Mouse (Mus musculus) hindbrain, embryonic 12.5 days (tissue): ENCODE measurements around the gene Tshz2. TPM values are rescaled to one million over a fixed set of nuclear protein-coding genes. Genes with fewer than 3 reads are reported as not detected.

Source experiments
- ATAC-seq: fragments of 200-750 bp; cut with Nextera tagmentation; 2 replicates; pipeline ENCODE4 v1.8.0; 2017; ENCODE audit warnings: moderate TSS enrichment; ENCODE audit not compliant: low FRiP score
- H3K27ac ChIP-seq: fragments of 300-500 bp; sonication (generic); 2 replicates; pipeline ENCODE4 v1.5.1; 2016; ENCODE audit warnings: mild to moderate bottlenecking
- H3K27me3 ChIP-seq: fragments of 300-500 bp; sonication (generic); 2 replicates; pipeline ENCODE4 v1.6.1; 2016; ENCODE audit warnings: mild to moderate bottlenecking
- H3K36me3 ChIP-seq: fragments of 300-500 bp; sonication (generic); 2 replicates; pipeline ENCODE4 v1.6.1; 2016; ENCODE audit warnings: mild to moderate bottlenecking
- H3K4me1 ChIP-seq: fragments of 300-500 bp; sonication (generic); 2 replicates; pipeline ENCODE4 v1.6.1; 2016
- H3K4me2 ChIP-seq: fragments of 300-500 bp; sonication (generic); replicated peaks from 2 replicates; pipeline ENCODE4 v1.6.1; 2016; ENCODE audit warnings: mild to moderate bottlenecking
- H3K4me3 ChIP-seq: fragments of 300-500 bp; sonication (generic); 2 replicates; pipeline ENCODE4 v1.5.1; 2016; ENCODE audit warnings: mild to moderate bottlenecking
- H3K9ac ChIP-seq: fragments of 300-500 bp; sonication (generic); 2 replicates; pipeline ENCODE4 v1.6.1; 2016; ENCODE audit warnings: mild to moderate bottlenecking, moderate library complexity
- H3K9me3 ChIP-seq: fragments of 300-500 bp; sonication (generic); replicated peaks from 2 replicates; pipeline ENCODE4 v1.6.1; 2016; ENCODE audit warnings: mild to moderate bottlenecking
- WGBS: fragments of 180-500 bp; shearing (Covaris S2); methylation state at CpG from one replicate; pipeline ENCODE4 v1.1.7; 2016; 5-methylcytosine and 5-hydroxymethylcytosine counted together
- polyA plus RNA-seq: library from polyadenylated mRNA; unstranded; fragments of >200 nt; fragmentation: Nextera tagmentation; extraction: Ambion mirVana; gene quantifications from 2 replicates; pipeline ENCODE4 v1.2.1, GENCODE M21; 2016

The Tshz2 gene
- polyA plus RNA-seq, 1 experiment from 2014 or later: 19.3 TPM

DNA sequence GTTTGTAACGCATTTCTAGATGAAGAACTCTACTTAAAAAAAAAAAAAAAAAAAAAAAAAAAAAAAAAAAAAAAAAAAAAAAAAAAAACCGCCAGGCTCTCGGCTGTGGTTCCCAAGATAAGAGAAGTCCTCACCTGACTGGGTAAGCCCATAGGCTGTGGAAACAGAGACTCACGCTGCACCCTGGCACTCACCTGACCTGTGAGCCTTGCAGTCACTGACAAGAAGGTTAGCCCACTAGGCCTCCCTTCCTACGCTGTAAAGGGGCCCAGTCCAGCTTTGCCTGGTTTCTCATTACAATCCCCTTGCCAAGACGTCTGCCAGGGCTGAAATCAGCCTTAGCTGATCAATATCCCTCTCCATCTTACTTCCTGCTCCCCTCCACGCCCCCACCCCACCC lies 46.5 kb downstream of the Tshz2 start:
- Histone ChIP-seq H3K27ac (no peak overlapping the region), H3K36me3 (no peaks in the 10 kb centered on the region), H3K27me3 (no peaks in the 10 kb centered on the region), H3K9ac (no peak overlapping the region), H3K4me1 (peaks cover 17% of the 10 kb centered on the region), H3K9me3 (no peaks in the 10 kb centered on the region), H3K4me3 (no peak overlapping the region), H3K4me2 (no peak overlapping the region)
- 65% methylated on average over 7 of the region's 7 CpGs for WGBS
- ATAC-seq: no peak

DNA sequence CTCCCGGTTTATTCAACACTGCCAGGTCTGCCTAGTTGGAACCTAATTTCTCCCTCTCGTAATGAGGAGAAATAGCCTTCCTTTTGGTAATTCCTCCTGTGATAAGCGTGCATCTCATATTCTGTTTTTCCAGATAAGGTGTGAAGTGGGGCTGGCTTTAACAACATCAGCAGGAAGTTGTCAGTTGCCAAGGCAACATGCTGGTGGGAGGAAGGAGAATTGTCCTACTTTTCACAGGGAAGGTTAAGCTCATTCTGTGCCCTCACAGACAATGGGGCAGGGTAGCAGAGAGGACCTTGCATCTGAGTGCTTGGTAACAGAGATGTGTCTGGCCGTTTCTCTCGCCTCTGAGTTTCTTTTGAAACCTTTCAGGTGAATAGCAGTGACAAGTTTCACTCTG lies 47.1 kb downstream of the Tshz2 start:
- Histone ChIP-seq H3K4me2 (no peak overlapping the region), H3K27me3 (no peaks in the 10 kb centered on the region), H3K9ac (0 out of 2 replicates have a peak overlapping the region, but pooled peaks have one; percentile 4), H3K4me3 (no peak overlapping the region), H3K9me3 (no peaks in the 10 kb centered on the region), H3K4me1 (peaks cover 19% of the 10 kb centered on the region), H3K36me3 (no peaks in the 10 kb centered on the region), H3K27ac (0 out of 2 replicates have a peak overlapping the region, but pooled peaks have one; percentile 3)
- WGBS: 52% methylated on average over 5 of the region's 5 CpGs
- ATAC-seq: no peak

DNA sequence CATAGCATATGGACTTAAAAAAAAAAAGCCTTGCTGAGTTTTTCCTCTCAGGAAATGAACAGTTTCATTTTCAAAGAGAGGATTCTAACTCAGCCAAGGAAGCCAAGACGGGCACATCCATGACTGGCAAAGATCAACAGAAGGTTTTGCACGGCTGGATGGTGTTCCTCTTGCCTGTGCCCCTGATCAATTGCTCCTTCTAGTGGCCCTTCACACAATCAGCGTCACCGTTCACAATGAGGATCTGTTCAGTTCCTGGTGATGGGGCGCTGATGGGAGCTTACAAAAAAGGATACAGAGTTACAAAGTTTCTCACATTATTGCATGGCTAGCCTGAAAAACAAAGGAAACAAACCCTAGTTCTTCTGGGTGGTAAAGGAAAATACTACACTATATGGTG lies 52.4 kb downstream of the Tshz2 start:
- Histone ChIP-seq H3K27me3 (no peaks in the 10 kb centered on the region), H3K27ac (no peak overlapping the region), H3K36me3 (no peaks in the 10 kb centered on the region), H3K4me1 (peaks cover 6% of the 10 kb centered on the region), H3K9ac (no peak overlapping the region), H3K4me3 (no peak overlapping the region), H3K4me2 (no peak overlapping the region), H3K9me3 (no peaks in the 10 kb centered on the region)
- ATAC-seq: no peak
- WGBS: 49% methylated on average over 5 of the region's 5 CpGs

DNA sequence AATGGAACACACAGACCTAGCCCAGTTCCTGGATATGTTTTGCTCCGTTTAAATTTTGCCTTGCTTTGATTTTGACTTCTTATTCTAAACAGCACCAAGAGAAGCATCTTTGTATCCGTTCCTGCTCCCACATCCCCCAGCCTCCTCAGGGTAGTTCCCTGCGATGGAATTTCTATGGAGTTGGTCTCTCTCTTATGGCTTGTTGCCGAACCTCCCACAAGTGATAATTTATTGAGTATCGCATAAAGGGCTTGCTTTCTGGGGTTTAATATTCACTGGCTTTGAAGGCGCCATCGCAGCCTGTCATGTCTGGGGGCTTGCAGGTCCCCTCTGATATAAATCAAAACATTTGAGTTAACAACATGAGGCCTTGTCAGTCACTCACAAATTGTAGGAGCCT lies 52.9 kb downstream of the Tshz2 start:
- H3K4me1 ChIP-seq: peaks cover 3% of the 10 kb centered on the region; the same call in 1 of the 2 replicates
- no peak overlapping the region for H3K27ac ChIP-seq
- H3K4me2 ChIP-seq: no peak overlapping the region
- no peaks in the 10 kb centered on the region for H3K36me3 ChIP-seq
- no peak overlapping the region for H3K9ac ChIP-seq
- no peaks in the 10 kb centered on the region for H3K9me3 ChIP-seq
- H3K27me3 ChIP-seq: no peaks in the 10 kb centered on the region
- 83% methylated on average over 7 of the region's 7 CpGs for WGBS
- H3K4me3 ChIP-seq: no peak overlapping the region
- ATAC-seq: no peak

DNA sequence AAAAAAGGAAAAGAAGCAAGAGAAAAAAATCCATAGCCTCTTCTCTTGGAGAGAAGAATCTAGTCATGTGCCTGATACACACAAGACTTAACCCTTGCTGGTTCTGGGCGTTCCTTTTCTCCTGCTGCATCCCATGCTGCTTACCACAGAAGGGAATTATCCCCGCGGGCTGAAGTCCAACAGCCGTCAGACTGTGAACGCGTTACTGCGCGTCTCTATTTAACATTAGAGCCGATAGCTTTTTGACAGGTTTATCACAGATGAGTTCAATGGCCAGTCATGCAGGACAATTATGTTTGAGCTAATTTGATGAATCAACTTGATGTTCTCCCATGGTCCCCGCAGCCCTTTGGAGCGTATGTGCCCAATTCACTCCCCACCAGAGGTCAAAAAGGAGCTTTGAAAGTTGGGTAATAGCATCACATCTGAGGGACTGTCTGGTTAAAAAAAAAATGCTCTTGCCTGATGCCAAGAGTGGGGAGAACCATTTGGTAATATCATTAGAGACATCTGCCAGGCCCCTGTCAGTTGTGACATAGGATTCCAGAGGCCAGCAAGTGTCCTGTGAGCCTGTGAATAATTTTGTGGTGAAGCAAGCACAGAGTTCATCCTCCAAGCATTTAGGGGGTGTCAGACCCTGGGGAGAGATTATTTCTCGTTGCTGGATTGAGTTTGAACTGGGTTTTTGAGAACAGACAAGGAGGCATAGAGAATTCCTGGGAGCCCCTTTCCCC lies 54.1 kb downstream of the Tshz2 start:
- Histone ChIP-seq H3K27ac (no peak overlapping the region), H3K36me3 (no peaks in the 10 kb centered on the region), H3K27me3 (no peaks in the 10 kb centered on the region), H3K4me3 (no peak overlapping the region), H3K4me1 (peaks cover 3% of the 10 kb centered on the region; the same call in 1 of the 2 replicates), H3K4me2 (no peak overlapping the region), H3K9ac (no peak overlapping the region), H3K9me3 (no peaks in the 10 kb centered on the region)
- no peak for ATAC-seq
- WGBS: 66% methylated on average over 12 of the region's 12 CpGs

DNA sequence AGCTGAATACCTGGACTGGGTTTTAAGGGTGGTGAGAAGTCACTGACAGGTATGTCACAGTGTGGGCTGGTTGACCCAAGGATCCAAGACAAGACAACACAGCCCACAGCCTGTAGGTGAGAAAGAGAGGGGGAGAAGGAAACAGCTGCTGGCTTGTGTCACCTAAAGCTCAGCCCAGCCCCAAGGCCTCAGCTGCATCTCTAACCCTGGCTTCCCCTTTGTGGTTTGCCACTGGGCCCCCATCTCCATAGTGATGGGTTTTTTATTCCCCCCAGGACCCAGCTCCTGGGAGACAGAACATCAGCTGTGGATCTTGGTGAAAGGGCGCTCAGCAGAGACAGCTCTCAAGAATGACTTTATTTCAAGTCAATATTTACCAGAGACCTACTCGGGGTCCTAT lies 57.2 kb downstream of the Tshz2 start:
- ATAC-seq: no peak
- no peaks in the 10 kb centered on the region for H3K27me3 ChIP-seq
- H3K9me3 ChIP-seq: no peaks in the 10 kb centered on the region
- H3K27ac ChIP-seq: no peak overlapping the region
- H3K4me1 ChIP-seq: peaks cover 2% of the 10 kb centered on the region; the same call in 1 of the 2 replicates
- H3K4me3 ChIP-seq: no peak overlapping the region
- no peak overlapping the region for H3K4me2 ChIP-seq
- no peaks in the 10 kb centered on the region for H3K36me3 ChIP-seq
- 83% methylated on average over 2 of the region's 2 CpGs for WGBS
- H3K9ac ChIP-seq: no peak overlapping the region

DNA sequence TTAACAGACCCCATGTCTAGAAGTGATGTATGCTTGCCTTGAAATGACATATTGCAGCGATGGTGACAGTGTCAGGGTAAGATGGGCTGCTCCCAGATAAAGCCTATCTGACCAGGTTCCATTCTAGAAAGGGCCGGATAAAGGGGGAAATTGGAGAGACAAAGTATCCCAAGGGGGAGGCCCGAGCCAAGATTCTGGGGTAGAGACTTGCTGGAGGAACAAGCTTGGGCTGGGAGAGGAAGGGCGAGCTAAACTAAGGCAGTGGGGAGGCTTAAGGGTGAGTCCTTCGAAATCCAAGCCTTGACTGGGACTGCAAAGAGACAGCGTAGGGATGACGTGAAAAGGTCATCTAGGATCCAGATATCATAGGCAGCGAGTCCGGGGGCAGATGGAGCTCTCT lies 61.7 kb downstream of the Tshz2 start:
- Histone ChIP-seq H3K9me3 (no peaks in the 10 kb centered on the region), H3K4me3 (no peak overlapping the region), H3K4me1 (peaks cover 4% of the 10 kb centered on the region; the same call in 1 of the 2 replicates), H3K27ac (no peak overlapping the region), H3K4me2 (no peak overlapping the region), H3K27me3 (no peaks in the 10 kb centered on the region), H3K9ac (no peak overlapping the region), H3K36me3 (no peaks in the 10 kb centered on the region)
- ATAC-seq: no peak
- 92% methylated on average over 9 of the region's 9 CpGs for WGBS

DNA sequence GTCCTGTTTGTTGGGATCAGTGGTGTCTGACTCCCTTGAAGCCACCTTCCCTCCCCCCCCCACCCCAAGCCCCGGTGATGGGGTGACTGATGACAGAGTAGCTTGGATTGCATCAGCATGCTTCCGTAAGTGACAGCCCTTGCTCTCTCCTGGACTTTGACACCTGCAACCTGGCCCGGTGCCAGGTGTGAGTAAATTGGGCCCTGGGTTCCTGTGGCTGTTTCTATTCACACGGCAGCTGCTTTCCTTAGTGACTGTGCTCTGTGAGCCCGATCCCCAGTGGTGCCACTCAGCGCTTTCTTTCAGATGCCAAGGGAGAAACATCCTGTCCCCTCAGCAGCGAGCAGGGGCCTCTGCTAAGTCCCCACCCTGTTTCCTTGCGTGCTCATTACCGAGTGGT lies 62.2 kb downstream of the Tshz2 start:
- Histone ChIP-seq H3K9ac (no peak overlapping the region), H3K4me3 (no peak overlapping the region), H3K27me3 (no peaks in the 10 kb centered on the region), H3K36me3 (no peaks in the 10 kb centered on the region), H3K4me2 (no peak overlapping the region), H3K9me3 (no peaks in the 10 kb centered on the region), H3K27ac (no peak overlapping the region), H3K4me1 (peaks cover 4% of the 10 kb centered on the region; the same call in 1 of the 2 replicates)
- no peak for ATAC-seq
- 72% methylated on average over 9 of the region's 9 CpGs for WGBS

DNA sequence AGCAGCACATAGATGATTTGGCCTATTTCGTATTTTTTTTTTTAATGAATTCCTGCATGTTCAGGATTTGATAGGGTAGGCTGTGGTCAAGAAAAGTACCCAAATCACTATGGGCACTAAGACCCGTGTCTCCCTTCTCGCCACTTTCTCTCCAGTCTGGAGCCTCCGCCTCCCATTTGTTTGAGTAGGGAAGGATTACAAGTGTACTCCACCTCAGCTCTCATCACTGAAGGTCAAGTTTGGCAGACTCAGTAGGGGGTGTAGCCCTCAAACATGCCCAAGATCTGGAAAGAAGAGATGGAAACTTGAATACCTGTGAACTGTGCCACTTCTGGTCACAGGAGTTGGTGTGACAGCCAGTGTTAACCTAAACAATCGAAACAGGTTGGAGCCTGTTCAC lies 66.3 kb downstream of the Tshz2 start:
- Histone ChIP-seq H3K9me3 (no peaks in the 10 kb centered on the region), H3K36me3 (no peaks in the 10 kb centered on the region), H3K4me1 (peaks cover 9% of the 10 kb centered on the region), H3K4me3 (no peak overlapping the region), H3K4me2 (no peak overlapping the region), H3K27ac (no peak overlapping the region), H3K27me3 (no peaks in the 10 kb centered on the region), H3K9ac (no peak overlapping the region)
- ATAC-seq: no peak
- 92% methylated on average over 5 of the region's 5 CpGs for WGBS

DNA sequence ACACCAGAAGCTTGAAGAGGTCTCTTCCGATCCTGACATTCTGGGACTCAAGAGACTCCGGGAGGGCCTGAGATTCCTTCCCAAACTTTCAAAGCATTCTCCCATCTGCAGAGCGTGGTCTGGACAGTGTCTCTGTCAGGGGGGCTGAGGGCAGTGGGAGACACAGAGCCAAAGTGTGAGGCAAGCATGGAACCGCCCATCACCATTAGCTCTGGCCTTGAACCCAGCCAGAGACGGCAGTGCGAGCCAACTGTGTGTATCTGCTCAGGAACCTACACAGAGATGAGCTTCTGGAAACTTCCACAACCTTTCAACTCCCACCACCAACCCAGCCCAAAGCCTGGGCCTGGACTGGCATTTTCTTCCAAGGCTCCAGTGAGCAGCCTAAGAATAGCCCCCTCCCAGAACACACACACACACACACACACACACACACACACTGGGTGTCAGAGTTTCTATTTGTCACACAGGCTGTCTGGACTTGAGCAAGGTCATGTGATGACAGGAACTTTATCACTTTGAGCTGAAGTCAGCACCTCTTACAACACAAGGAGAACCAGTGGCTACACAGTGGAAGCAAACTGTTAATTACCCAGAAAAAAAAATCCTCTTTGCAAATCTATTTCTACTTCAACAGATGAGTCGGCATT lies 67.2 kb downstream of the Tshz2 start:
- H3K36me3 ChIP-seq: no peaks in the 10 kb centered on the region
- no peak overlapping the region for H3K4me2 ChIP-seq
- no peaks in the 10 kb centered on the region for H3K9me3 ChIP-seq
- no peaks in the 10 kb centered on the region for H3K27me3 ChIP-seq
- no peak overlapping the region for H3K4me3 ChIP-seq
- peaks cover 7% of the 10 kb centered on the region for H3K4me1 ChIP-seq
- no peak overlapping the region for H3K9ac ChIP-seq
- no peak for ATAC-seq
- 84% methylated on average over 7 of the region's 7 CpGs for WGBS
- no peak overlapping the region for H3K27ac ChIP-seq

DNA sequence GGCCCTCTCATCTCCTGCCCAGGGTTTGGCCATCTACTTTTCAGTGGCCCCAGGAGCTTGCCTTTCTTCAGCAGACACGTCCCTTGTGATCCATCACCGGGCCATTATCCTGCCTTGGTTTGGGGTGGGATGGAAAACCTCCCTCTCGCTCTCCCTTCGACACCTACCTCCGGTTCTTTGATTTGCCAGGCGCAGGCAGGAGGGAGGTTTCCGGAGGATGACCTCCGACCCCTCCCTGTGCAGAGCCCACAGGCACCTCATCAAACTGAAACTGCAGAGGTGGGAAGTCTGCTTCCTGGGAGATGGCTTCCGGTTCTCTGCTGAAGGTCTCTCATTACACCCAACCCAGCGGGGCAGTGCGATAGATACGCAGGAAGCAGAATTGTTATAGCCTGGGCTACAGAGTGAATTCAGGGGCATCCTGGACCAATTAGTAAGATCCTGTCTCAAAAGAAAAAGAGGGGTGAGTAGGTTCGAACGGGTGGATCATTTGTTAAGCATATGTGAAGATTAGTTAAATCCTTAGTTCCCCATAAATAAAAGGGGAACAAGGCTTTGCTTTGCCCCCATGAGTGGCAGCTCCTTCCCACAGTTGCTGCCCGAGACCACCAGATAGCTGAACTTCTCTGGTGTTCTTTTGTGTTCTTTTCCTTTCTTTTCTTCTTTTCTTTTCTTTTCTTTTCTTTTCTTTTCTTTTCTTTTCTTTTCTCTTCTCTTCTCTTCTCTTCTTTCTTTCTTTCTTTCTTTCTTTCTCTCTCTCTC lies 70.1 kb downstream of the Tshz2 start:
- WGBS: 50% methylated on average over 15 of the region's 15 CpGs
- H3K9me3 ChIP-seq: no peaks in the 10 kb centered on the region
- H3K4me3 ChIP-seq: no peak overlapping the region
- H3K9ac ChIP-seq: no peak overlapping the region
- no peaks in the 10 kb centered on the region for H3K36me3 ChIP-seq
- peaks cover 5% of the 10 kb centered on the region; the same call in 1 of the 2 replicates for H3K4me1 ChIP-seq
- no peak for ATAC-seq
- H3K4me2 ChIP-seq: no peak overlapping the region
- no peaks in the 10 kb centered on the region for H3K27me3 ChIP-seq
- H3K27ac ChIP-seq: no peak overlapping the region

DNA sequence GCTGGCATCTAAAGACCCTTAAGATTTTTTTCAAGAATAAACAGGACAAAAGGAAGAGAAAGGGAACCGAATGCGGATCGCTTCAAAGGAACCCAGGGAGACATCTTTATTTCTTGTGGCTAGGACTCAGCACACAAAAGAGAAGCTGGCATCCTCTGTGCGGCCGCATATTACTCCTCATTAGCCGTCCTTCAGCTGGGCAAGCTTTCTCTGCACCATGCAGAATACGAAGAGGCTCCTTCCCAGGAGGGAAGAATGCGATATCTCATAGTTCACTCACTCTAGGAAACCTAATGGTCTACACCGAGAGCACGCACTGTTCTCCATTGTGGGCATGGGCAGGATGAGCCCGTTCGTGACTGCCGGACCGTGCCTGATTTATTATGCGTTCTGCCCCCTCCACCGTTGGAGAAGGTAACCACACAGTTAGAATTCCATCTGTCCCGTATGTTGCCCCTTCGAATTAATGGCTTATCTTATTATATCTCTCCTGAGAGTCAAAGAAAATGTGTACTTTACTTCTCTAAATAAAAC lies 89.0 kb downstream of the Tshz2 start:
- peak overlapping the region; percentile 24; the same call in 1 of the 2 replicates for H3K4me2 ChIP-seq
- H3K27me3 ChIP-seq: no peaks in the 10 kb centered on the region
- H3K4me1 ChIP-seq: peaks cover 28% of the 10 kb centered on the region
- peak overlapping the region; percentile 35 for H3K27ac ChIP-seq
- no peak overlapping the region for H3K4me3 ChIP-seq
- no peak overlapping the region for H3K9ac ChIP-seq
- no peaks in the 10 kb centered on the region for H3K9me3 ChIP-seq
- peak; percentile 22; the same call in 1 of the 2 replicates for ATAC-seq
- 59% methylated on average over 18 of the region's 18 CpGs for WGBS
- no peaks in the 10 kb centered on the region for H3K36me3 ChIP-seq
